Mouse (Mus musculus): ENCODE measurements around the gene Nrg4. TPM values are rescaled to one million over a fixed set of nuclear protein-coding genes. Genes with fewer than 3 reads are reported as not detected.
"Not testable (repeated sequence)": the region's sequence is repeated elsewhere in the genome, so short reads cannot be mapped to it uniquely, and the experiment has no call there.

Nrg4 gene
- polyA plus RNA-seq, 1 experiment from 2014 or later, result 0.73 TPM

DNA sequence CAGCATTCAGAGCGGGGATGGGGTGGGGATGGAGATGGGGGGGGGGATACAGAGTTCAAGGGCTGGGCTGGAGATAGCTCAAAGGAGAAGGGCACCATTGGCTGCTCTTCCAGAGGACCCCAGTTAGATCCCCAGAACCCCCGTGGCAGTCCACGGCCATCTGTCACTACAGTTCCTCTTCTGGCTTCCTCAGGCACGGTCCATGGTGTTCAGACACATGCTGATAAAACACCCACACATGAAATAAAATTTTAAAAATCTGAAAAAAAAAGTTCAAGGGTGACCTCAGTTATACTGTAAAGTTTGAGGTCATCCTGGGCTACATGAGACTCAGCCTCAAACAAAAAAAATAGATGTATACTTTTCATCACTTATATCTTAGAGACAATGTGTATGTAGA is 78.2 kb downstream of the Nrg4 start:
- Histone ChIP-seq H3K9ac (no peak overlapping the region), H3K4me2 (no peak overlapping the region), H3K36me3 (no peaks in the 10 kb centered on the region), H3K27ac (no peak overlapping the region), H3K9me3 (replicated peaks) (no peaks in the 10 kb centered on the region), H3K27me3 (no peaks in the 10 kb centered on the region), H3K4me1 (replicated peaks) (0 out of 2 replicates have a peak, but pooled peaks cover 4% of the 10 kb centered on the region), H3K4me3 (no peak overlapping the region)
- ATAC-seq (replicated peaks; ENCODE audit: insufficient number of reproducible peaks, insufficient read depth, low FRiP score, low read depth), result no peak
- 77% methylated on average over 4 of the region's 4 CpGs for WGBS

DNA sequence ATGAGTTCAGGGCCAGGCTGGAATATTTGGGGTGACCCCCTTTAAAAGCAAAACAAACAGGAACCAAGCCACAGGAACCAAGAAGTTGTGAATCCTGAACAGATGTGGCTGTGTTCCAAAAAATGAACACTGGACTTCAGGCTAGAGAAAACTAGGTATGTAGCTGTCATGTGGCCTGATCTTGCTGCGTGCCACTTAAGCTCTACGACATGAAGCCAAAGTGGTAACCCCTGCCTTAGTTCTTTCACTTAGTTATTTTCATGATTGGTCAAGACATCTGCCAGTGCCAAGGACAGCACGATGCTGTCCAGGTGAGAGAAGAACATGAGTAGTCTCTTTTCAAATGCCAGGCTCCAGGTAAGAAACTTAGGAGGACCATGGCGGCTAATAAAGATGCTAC is 79.7 kb downstream of the Nrg4 start:
- Histone ChIP-seq H3K9me3 (replicated peaks) (no peaks in the 10 kb centered on the region), H3K36me3 (no peaks in the 10 kb centered on the region), H3K9ac (no peak overlapping the region), H3K27ac (no peak overlapping the region), H3K27me3 (no peaks in the 10 kb centered on the region), H3K4me3 (no peak overlapping the region), H3K4me1 (replicated peaks) (0 out of 2 replicates have a peak, but pooled peaks cover 7% of the 10 kb centered on the region), H3K4me2 (no peak overlapping the region)
- ATAC-seq (replicated peaks; ENCODE audit: insufficient number of reproducible peaks, insufficient read depth, low FRiP score, low read depth), result no peak
- 81% methylated on average over 4 of the region's 4 CpGs for WGBS

GRCm38 (mm10) chr9:55246440-55246839 is 80.2 kb downstream of the Nrg4 start:
- Histone ChIP-seq H3K4me2 (no peak overlapping the region), H3K4me1 (replicated peaks) (0 out of 2 replicates have a peak, but pooled peaks cover 10% of the 10 kb centered on the region), H3K27me3 (no peaks in the 10 kb centered on the region), H3K36me3 (no peaks in the 10 kb centered on the region), H3K27ac (no peak overlapping the region), H3K9ac (no peak overlapping the region), H3K9me3 (replicated peaks) (no peaks in the 10 kb centered on the region), H3K4me3 (no peak overlapping the region)
- ATAC-seq (replicated peaks; ENCODE audit: insufficient number of reproducible peaks, insufficient read depth, low FRiP score, low read depth), result no peak
- WGBS, result 60% methylated on average over 8 of the region's 8 CpGs

DNA sequence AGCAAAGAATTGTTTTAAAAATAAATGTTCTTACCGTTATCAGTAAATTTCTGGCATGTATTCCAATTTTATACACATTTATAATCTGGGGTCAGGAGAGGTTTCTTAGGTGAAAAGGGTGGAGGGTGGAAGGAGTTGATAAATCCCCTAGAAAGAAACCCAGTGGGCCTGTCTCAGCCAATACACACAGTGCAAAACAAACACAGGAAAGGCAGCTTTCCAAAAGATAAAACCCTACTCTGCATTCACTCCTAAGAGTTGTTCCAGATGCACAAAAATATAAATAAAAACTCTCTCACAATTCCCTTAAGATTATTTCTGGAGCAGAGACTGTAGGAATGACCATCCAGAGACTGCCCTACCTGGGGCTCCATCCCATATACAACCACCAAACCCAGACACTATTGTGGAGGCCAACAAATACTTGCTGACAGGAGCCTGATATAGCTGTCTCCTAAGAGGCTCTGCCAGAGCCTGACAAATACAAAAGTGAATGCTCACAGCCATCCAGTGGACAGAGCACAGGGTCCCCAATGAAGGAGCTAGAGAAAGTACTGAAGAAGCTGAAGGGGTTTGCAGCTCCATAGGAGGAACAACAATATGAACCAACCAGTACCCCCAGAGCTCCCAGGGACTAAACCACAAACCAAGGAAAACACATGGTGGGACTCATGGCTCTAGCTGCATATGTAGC is 81.4 kb downstream of the Nrg4 start:
- peak overlapping the region; percentile 22; the same call in 1 of the 2 replicates for H3K27ac ChIP-seq
- not testable (repeated sequence) for H3K4me2 ChIP-seq; H3K9me3 ChIP-seq (replicated peaks); H3K9ac ChIP-seq; H3K4me1 ChIP-seq (replicated peaks); H3K4me3 ChIP-seq; H3K36me3 ChIP-seq; H3K27me3 ChIP-seq
- peak; percentile 73; the same call in 1 of the 2 replicates for ATAC-seq (replicated peaks; ENCODE audit: insufficient number of reproducible peaks, insufficient read depth, low FRiP score, low read depth)
- 58% methylated on average over 1 of the region's 1 CpGs for WGBS

- H3K9me3 ChIP-seq (replicated peaks), result no peaks in the 10 kb centered on the region
- H3K27ac ChIP-seq, result no peak overlapping the region
- no peak overlapping the region for H3K9ac ChIP-seq
- 56% methylated on average over 3 of the region's 3 CpGs for WGBS
- no peaks in the 10 kb centered on the region for H3K36me3 ChIP-seq
- H3K4me2 ChIP-seq, result no peak overlapping the region
- H3K4me1 ChIP-seq (replicated peaks), result 0 out of 2 replicates have a peak, but pooled peaks cover 10% of the 10 kb centered on the region
- H3K4me3 ChIP-seq, result no peak overlapping the region
- H3K27me3 ChIP-seq, result no peaks in the 10 kb centered on the region
- no peak for ATAC-seq (replicated peaks; ENCODE audit: insufficient number of reproducible peaks, insufficient read depth, low FRiP score, low read depth)
These were observed 82.6 kb downstream of the Nrg4 start for GRCm38 (mm10) chr9:55244079-55244478.

GRCm38 (mm10) chr9:55243280-55243679 is 83.4 kb downstream of the Nrg4 start:
- Histone ChIP-seq H3K4me1 (replicated peaks) (0 out of 2 replicates have a peak, but pooled peaks cover 10% of the 10 kb centered on the region), H3K4me3 (no peak overlapping the region), H3K27me3 (no peaks in the 10 kb centered on the region), H3K36me3 (no peaks in the 10 kb centered on the region), H3K9me3 (replicated peaks) (no peaks in the 10 kb centered on the region), H3K9ac (no peak overlapping the region), H3K4me2 (no peak overlapping the region), H3K27ac (no peak overlapping the region)
- 72% methylated on average over 3 of the region's 3 CpGs for WGBS
- ATAC-seq (replicated peaks; ENCODE audit: insufficient number of reproducible peaks, insufficient read depth, low FRiP score, low read depth), result no peak

GRCm38 (mm10) chr9:55241863-55242685 is 84.6 kb downstream of the Nrg4 start:
- Histone ChIP-seq H3K9ac (peak overlapping the region; percentile 40; the same call in 1 of the 2 replicates), H3K4me3 (peak overlapping the region; percentile 43), H3K4me1 (replicated peaks) (0 out of 2 replicates have a peak, but pooled peaks cover 10% of the 10 kb centered on the region), H3K9me3 (replicated peaks) (no peaks in the 10 kb centered on the region), H3K27me3 (no peaks in the 10 kb centered on the region), H3K27ac (no peak overlapping the region), H3K4me2 (peak overlapping the region; percentile 63), H3K36me3 (no peaks in the 10 kb centered on the region)
- no peak for ATAC-seq (replicated peaks; ENCODE audit: insufficient number of reproducible peaks, insufficient read depth, low FRiP score, low read depth)
- WGBS, result 31% methylated on average over 24 of the region's 24 CpGs

GRCm38 (mm10) chr9:55240852-55241251 is 85.8 kb downstream of the Nrg4 start:
- Histone ChIP-seq H3K4me2 (no peak overlapping the region), H3K27me3 (no peaks in the 10 kb centered on the region), H3K4me3 (no peak overlapping the region), H3K9ac (no peak overlapping the region), H3K27ac (no peak overlapping the region), H3K9me3 (replicated peaks) (no peaks in the 10 kb centered on the region), H3K36me3 (no peaks in the 10 kb centered on the region), H3K4me1 (replicated peaks) (0 out of 2 replicates have a peak, but pooled peaks cover 10% of the 10 kb centered on the region)
- ATAC-seq (replicated peaks; ENCODE audit: insufficient number of reproducible peaks, insufficient read depth, low FRiP score, low read depth), result no peak
- 54% methylated on average over 5 of the region's 5 CpGs for WGBS

DNA sequence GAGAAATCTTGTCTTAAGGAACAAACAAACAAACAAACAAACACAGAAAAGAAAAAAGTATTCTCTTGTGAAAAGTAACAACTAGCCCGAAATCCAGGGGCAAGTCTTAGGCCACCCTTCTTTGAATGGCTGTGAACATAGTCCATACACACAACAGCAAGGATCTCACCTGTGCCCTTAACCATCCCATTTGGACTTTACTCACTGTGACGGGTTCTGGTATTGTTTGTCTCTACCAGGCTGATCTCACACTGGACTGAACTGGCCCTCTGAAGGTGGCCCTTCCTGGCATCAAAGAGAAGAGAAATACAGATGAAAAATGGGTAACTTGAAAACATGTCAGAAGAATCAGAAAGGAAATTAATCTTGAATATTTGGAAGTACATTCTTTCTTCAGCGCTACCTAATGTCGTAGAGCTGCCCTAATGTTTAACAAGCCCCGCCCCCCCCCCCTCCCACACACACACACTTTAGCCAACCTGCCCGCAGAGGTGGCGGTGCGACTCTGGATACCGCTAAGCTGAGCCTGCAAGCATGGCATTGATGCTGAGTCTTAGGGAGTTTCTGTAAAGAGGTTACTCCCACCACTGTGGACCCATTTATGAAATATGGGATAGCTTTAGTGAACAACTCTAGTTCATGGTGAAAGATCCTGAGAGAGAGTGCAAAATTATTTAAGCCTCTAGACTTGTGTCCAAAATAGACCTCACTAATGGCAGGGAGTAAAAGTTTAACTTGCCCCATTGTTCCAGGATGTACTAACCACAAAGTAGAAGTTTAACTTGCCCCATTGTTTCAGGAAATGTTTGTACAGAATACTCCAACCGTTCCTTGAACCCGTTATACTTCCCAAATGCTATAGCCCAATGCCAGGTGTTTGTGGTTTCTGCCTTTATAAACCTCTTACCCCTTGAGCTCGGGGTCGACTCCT is 90.1 kb downstream of the Nrg4 start:
- Histone ChIP-seq H3K9ac (no peak overlapping the region), H3K9me3 (replicated peaks) (no peaks in the 10 kb centered on the region), H3K36me3 (no peaks in the 10 kb centered on the region), H3K4me1 (replicated peaks) (no peaks in the 10 kb centered on the region), H3K4me2 (no peak overlapping the region), H3K27me3 (no peaks in the 10 kb centered on the region), H3K27ac (no peak overlapping the region), H3K4me3 (no peak overlapping the region)
- ATAC-seq (replicated peaks; ENCODE audit: insufficient number of reproducible peaks, insufficient read depth, low FRiP score, low read depth), result no peak
- 73% methylated on average over 13 of the region's 13 CpGs for WGBS

DNA sequence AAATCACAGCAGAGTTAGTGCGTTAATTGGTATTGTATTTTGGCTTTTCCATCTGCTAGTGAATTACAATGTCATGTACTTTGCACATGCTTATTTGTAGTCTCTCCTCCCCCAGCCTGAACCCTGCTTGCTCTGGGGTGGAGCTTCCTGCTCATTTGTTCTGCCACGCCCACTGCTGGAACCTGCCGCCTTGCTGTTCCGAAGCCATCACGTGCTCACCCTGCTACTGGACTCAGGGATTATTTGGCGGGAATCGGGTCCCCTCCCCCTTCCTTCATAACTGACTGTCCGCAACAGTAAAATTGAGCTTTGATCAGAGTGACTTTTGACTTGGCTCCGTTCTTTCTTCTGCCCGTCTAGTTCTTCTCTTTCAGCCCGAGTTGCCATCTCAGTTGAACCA is 93.6 kb downstream of the Nrg4 start:
- not testable (repeated sequence) for ATAC-seq (replicated peaks; ENCODE audit: insufficient number of reproducible peaks, insufficient read depth, low FRiP score, low read depth); H3K9me3 ChIP-seq (replicated peaks); H3K4me3 ChIP-seq; H3K36me3 ChIP-seq; H3K27me3 ChIP-seq; H3K4me2 ChIP-seq; H3K9ac ChIP-seq; H3K4me1 ChIP-seq (replicated peaks); H3K27ac ChIP-seq
- 55% methylated on average over 11 of the region's 11 CpGs for WGBS

DNA sequence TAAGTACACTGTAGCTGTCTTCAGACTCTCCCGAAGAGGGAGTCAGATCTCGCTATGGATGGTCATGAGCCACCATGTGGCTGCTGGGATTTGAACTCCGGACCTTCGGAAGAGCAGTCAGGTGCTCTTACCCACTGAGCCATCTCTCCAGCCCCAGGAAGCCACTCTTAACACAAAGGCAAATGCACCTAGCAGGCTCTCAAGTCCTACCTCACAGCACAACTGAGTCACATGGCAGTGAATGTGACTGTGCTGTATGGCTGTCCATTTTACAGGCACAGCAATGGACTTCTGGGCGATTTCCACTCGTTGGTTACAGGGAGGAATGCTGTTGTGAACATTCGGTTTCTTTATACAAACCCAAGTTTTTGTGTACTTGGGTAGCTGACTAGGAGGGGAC is 94.1 kb downstream of the Nrg4 start:
- no peaks in the 10 kb centered on the region for H3K36me3 ChIP-seq

More for the DNA sequence above, 94.1 kb downstream of the Nrg4 start:
- no peak overlapping the region for H3K9ac ChIP-seq
- H3K4me3 ChIP-seq, result no peak overlapping the region
- no peaks in the 10 kb centered on the region for H3K9me3 ChIP-seq (replicated peaks)
- 85% methylated on average over 7 of the region's 7 CpGs for WGBS
- no peak for ATAC-seq (replicated peaks; ENCODE audit: insufficient number of reproducible peaks, insufficient read depth, low FRiP score, low read depth)
- no peak overlapping the region for H3K27ac ChIP-seq
- H3K4me1 ChIP-seq (replicated peaks), result no peaks in the 10 kb centered on the region
- H3K4me2 ChIP-seq, result no peak overlapping the region
- no peaks in the 10 kb centered on the region for H3K27me3 ChIP-seq
